Mouse (Mus musculus) intestine, embryonic 16.5 days (tissue): Measurements from ENCODE around the gene G3bp2. TPM values are rescaled to one million over a fixed set of nuclear protein-coding genes. Genes with fewer than 3 reads are reported as not detected.

Source experiments
- ATAC-seq: fragments of 200-750 bp; cut with Nextera tagmentation; 2 replicates; pipeline ENCODE4 v1.8.0; 2017; ENCODE audit warnings: moderate TSS enrichment, moderate library complexity
- H3K27ac ChIP-seq: fragments of 300-500 bp; sonication (generic); 2 replicates; pipeline ENCODE4 v1.5.1; 2014; ENCODE audit warnings: mild to moderate bottlenecking, low read length
- H3K27me3 ChIP-seq: fragments of 300-500 bp; sonication (generic); replicated peaks from 2 replicates; pipeline ENCODE4 v1.6.1; 2014; ENCODE audit warnings: low read length, control low read depth, mixed read lengths; ENCODE audit not compliant: control insufficient read depth, insufficient read depth
- H3K36me3 ChIP-seq: fragments of 300-500 bp; sonication (generic); 2 replicates; pipeline ENCODE4 v1.6.1; 2014; ENCODE audit warnings: low read length, control low read depth; ENCODE audit not compliant: control insufficient read depth, insufficient read depth
- H3K4me1 ChIP-seq: fragments of 300-500 bp; sonication (generic); 2 replicates; pipeline ENCODE4 v1.6.1; 2014; ENCODE audit warnings: low read length, control low read depth, mixed read lengths; ENCODE audit not compliant: control insufficient read depth, insufficient read depth
- H3K4me2 ChIP-seq: fragments of 300-500 bp; sonication (generic); 2 replicates; pipeline ENCODE4 v1.6.1; 2014; ENCODE audit warnings: low read depth, low read length, control low read depth
- H3K4me3 ChIP-seq: fragments of 300-500 bp; sonication (generic); 2 replicates; pipeline ENCODE4 v1.5.1; 2014; ENCODE audit warnings: mild to moderate bottlenecking, low read length
- H3K9ac ChIP-seq: fragments of 300-500 bp; sonication (generic); 2 replicates; pipeline ENCODE4 v1.6.1; 2014; ENCODE audit warnings: low read depth, low read length
- H3K9me3 ChIP-seq: fragments of 300-500 bp; sonication (generic); 2 replicates; pipeline ENCODE4 v1.6.1; 2016; ENCODE audit warnings: low read length, control low read depth; ENCODE audit not compliant: control insufficient read depth
- WGBS: fragments of 180-500 bp; shearing (Covaris S2); extraction: QIAGEN DNeasy Blood & Tissue Kit; methylation state at CpG from one replicate; pipeline ENCODE4 v1.1.7; 2014; 5-methylcytosine and 5-hydroxymethylcytosine counted together
- polyA plus RNA-seq: library from polyadenylated mRNA; unstranded; fragments of >200 nt; fragmentation: Nextera tagmentation; extraction: Ambion mirVana; gene quantifications from 2 replicates; pipeline ENCODE4 v1.2.1, GENCODE M21; 2015

The G3bp2 gene
- polyA plus RNA-seq, 1 experiment from 2014 or later = 167 TPM

DNA sequence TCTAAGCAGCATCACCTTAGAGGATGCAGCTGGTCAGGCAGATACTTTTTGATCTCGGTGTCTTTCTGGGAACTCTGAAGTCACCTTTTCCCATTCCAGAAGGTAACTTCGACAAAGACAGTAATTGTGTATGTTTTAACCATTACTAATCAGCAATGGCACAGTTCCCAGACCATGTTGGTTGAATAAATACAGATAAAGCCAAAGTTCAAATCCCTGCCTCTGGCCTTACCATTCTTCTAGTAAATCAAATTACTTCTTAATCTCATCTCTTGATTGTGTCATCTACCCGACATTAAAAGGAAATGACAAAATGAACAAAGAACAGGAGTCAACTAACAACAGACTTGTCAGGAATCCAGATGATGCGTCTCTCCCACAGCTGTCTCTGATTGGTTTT is 38.1 kb upstream of the G3bp2 start:
- WGBS = 66% methylated on average over 4 of the region's 4 CpGs
- no peak overlapping the region for H3K4me2 ChIP-seq
- no peaks in the 10 kb centered on the region for H3K9me3 ChIP-seq
- H3K36me3 ChIP-seq = no peaks in the 10 kb centered on the region
- H3K27me3 ChIP-seq = no peaks in the 10 kb centered on the region
- no peak for ATAC-seq
- H3K9ac ChIP-seq = no peak overlapping the region
- no peak overlapping the region for H3K4me3 ChIP-seq
- no peak overlapping the region for H3K27ac ChIP-seq
- H3K4me1 ChIP-seq = no peaks in the 10 kb centered on the region

DNA sequence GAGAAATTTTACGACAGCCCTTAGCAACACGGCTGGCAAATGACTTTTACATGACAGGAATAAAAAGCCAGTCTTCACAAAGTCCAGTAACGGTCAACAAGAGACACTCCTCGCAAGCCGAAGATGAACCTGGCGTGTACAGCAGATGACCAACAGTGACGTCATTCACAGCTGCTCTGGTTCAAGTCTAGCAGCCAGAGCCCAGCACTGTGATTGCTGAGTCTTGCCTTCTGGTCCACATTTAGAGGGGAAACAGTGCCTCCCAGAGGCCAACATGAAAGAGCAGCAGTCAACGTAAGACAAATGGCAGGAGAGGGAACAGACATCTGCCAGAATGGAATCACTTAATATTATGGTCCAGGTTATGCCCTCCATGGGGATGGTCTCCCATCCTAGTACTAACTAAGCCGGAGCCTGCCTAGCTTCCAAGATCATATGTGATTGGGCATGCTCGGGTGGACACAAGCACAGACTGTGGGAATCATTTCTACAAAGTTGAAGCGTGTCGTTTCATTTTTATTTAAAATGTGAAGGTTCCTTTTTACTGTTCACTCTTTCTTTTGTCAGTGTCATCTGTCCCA is 34.4 kb upstream of the G3bp2 start:
- Histone ChIP-seq H3K9ac (no peak overlapping the region), H3K4me1 (no peaks in the 10 kb centered on the region), H3K4me2 (no peak overlapping the region), H3K27ac (no peak overlapping the region), H3K4me3 (no peak overlapping the region), H3K27me3 (no peaks in the 10 kb centered on the region), H3K36me3 (no peaks in the 10 kb centered on the region), H3K9me3 (no peaks in the 10 kb centered on the region)
- 54% methylated on average over 12 of the region's 12 CpGs for WGBS
- peak; percentile 87 for ATAC-seq

DNA sequence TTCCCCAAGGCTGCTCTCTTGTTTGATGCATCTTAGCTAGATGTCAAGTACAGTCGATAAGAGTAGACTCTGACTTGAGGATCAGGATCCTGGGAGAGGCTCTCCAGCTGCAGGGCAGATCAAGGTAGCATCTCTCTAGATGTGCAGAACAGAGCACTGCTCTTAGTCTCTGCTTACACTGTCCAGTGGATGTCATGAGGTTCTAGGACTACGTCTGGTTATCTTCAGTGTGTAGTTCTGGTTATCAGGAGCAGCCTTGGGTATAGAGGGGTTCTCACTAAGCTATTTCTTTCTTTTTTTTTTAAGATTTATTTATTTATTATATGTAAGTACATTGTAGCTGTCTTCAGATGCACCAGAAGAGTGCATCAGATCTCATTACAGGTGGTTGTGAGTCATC is 31.4 kb upstream of the G3bp2 start:
- Histone ChIP-seq H3K9ac (no peak overlapping the region), H3K4me1 (0 out of 2 replicates have a peak, but pooled peaks cover 5% of the 10 kb centered on the region), H3K4me3 (no peak overlapping the region), H3K36me3 (no peaks in the 10 kb centered on the region), H3K27ac (no peak overlapping the region), H3K9me3 (no peaks in the 10 kb centered on the region), H3K27me3 (no peaks in the 10 kb centered on the region), H3K4me2 (no peak overlapping the region)
- no peak for ATAC-seq
- WGBS = 87% methylated on average over 2 of the region's 2 CpGs

DNA sequence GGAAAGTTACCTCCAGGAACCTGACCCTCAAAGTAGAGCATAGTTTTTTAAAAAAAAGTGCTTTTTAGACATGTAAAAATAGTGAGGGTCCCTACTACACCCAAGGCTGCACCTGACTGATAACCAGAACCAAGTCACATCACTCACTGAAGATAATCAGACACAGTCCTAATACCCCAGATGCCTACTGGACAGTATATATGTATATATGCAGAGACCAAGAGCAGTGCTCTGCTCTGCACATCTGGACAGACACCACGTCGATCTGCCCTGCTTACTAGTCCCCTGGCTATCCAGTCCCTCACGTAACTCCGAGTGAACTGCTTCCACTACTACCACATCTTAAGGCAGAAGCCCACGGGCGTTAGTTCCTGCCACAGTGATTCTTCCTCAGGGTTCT is 30.7 kb upstream of the G3bp2 start:
- WGBS = 83% methylated on average over 6 of the region's 6 CpGs
- H3K27me3 ChIP-seq = no peaks in the 10 kb centered on the region
- no peak overlapping the region for H3K4me3 ChIP-seq
- no peak overlapping the region for H3K9ac ChIP-seq
- H3K4me1 ChIP-seq = 0 out of 2 replicates have a peak, but pooled peaks cover 5% of the 10 kb centered on the region
- ATAC-seq = no peak
- H3K27ac ChIP-seq = no peak overlapping the region
- H3K36me3 ChIP-seq = no peaks in the 10 kb centered on the region
- no peak overlapping the region for H3K4me2 ChIP-seq
- H3K9me3 ChIP-seq = no peaks in the 10 kb centered on the region

DNA sequence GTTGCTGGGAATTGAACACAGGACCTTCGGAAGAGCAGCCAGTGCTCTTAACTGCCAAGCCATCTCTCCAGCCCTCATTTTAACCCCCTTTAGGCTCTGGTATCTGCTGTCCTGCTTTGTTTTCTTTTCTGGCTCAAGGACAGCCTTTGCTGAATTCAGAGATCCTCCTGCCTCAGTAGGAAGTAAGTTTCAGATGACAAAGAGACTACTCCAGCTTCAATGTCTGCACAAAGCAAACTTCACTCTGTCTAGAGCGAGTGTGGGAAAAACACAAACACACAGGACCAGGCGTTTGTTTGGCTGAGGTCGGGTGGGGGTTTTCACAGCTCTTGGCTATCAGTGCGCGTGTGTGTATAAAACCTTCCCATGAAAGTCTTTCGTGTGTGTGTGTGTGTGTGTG is 30.0 kb upstream of the G3bp2 start:
- Histone ChIP-seq H3K4me3 (no peak overlapping the region), H3K9ac (no peak overlapping the region), H3K27ac (no peak overlapping the region), H3K27me3 (no peaks in the 10 kb centered on the region), H3K4me2 (no peak overlapping the region), H3K4me1 (0 out of 2 replicates have a peak, but pooled peaks cover 5% of the 10 kb centered on the region), H3K36me3 (no peaks in the 10 kb centered on the region), H3K9me3 (no peaks in the 10 kb centered on the region)
- 85% methylated on average over 7 of the region's 7 CpGs for WGBS
- no peak for ATAC-seq

DNA sequence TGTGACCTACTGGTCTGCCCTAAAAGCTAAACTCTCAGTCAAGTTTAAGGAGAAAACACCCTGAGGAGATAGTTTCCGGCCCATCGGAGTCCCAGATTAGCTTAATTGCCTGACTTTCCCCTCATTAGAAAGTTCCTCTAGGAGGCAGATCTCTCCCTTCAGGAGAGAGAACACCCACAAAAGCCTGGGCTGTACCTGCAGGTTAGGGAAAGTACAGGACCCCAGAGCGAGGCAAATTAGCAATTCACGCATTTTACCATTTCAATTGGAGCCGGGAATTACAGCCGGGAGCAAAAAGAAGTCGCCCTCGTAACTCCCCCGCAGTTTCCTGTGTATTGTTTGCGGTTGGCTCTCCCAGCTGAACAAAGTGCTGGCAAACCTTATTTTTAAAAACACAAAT is 29.1 kb upstream of the G3bp2 start:
- Histone ChIP-seq H3K4me2 (peak overlapping the region; percentile 51), H3K9ac (peak overlapping the region; percentile 37; the same call in 1 of the 2 replicates), H3K27ac (no peak overlapping the region), H3K27me3 (no peaks in the 10 kb centered on the region), H3K36me3 (no peaks in the 10 kb centered on the region), H3K9me3 (no peaks in the 10 kb centered on the region), H3K4me3 (peak overlapping the region; percentile 31; the same call in 1 of the 2 replicates), H3K4me1 (0 out of 2 replicates have a peak, but pooled peaks cover 5% of the 10 kb centered on the region)
- no peak for ATAC-seq
- 8% methylated on average over 10 of the region's 10 CpGs for WGBS

DNA sequence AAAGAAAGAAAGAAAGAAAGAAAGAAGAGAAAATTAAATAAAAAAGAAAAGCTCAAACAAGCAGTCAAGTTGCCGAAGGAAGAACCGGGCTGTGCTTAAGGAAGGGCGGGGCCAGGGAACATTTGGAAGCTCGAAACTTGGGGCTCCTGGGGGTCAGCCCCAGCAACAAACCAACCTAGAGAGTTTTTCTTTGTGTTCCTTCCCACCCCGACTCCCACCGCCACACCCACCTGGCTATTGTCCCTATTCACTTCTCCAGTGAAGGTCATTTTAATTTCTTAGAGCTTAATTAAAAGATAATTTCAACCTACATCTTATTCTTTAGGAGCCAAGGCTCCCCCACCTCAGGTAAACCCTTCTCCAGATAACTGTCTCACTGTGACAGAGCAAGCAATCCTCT is 28.7 kb upstream of the G3bp2 start:
- H3K9ac ChIP-seq = no peak overlapping the region
- WGBS = 25% methylated on average over 6 of the region's 6 CpGs
- peak overlapping the region; percentile 51 for H3K4me2 ChIP-seq

DNA sequence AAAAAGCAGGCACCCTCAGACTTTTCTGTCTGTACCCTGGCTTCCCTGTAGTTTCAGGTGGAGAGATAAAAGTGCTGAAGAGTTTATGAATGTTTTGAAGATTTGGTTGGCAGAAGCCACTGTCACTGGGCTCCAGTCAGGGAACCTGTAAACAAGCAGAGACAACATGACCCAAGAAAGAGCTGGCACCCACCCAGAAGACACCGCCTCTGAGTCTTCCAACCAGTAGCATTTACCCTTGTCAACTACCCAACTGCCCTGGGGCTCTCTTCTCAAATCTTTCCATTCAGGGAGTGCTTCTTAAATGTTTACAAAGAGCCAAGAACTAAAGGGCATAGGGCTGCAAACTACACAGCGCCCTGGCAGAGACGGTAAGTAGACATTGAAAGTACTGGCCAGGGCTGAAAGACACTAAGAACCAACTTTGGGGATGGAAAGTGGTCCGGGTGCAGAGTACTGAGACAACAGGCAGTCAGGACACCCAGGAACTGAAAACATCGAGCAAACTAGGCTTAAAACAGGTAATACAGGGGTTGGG is 27.4 kb upstream of the G3bp2 start:
- H3K27ac ChIP-seq = no peak overlapping the region
- ATAC-seq = no peak
- H3K4me1 ChIP-seq = 0 out of 2 replicates have a peak, but pooled peaks cover 5% of the 10 kb centered on the region
- 91% methylated on average over 5 of the region's 5 CpGs for WGBS
- H3K27me3 ChIP-seq = no peaks in the 10 kb centered on the region
- no peak overlapping the region for H3K9ac ChIP-seq
- no peak overlapping the region for H3K4me2 ChIP-seq
- H3K36me3 ChIP-seq = no peaks in the 10 kb centered on the region
- no peak overlapping the region for H3K4me3 ChIP-seq
- H3K9me3 ChIP-seq = no peaks in the 10 kb centered on the region

More for the DNA sequence above, 28.7 kb upstream of the G3bp2 start:
- H3K4me1 ChIP-seq = 0 out of 2 replicates have a peak, but pooled peaks cover 5% of the 10 kb centered on the region
- no peaks in the 10 kb centered on the region for H3K36me3 ChIP-seq
- H3K27me3 ChIP-seq = no peaks in the 10 kb centered on the region
- ATAC-seq = no peak
- H3K9me3 ChIP-seq = no peaks in the 10 kb centered on the region
- H3K27ac ChIP-seq = no peak overlapping the region
- 0 out of 2 replicates have a peak overlapping the region, but pooled peaks have one; percentile 31 for H3K4me3 ChIP-seq

DNA sequence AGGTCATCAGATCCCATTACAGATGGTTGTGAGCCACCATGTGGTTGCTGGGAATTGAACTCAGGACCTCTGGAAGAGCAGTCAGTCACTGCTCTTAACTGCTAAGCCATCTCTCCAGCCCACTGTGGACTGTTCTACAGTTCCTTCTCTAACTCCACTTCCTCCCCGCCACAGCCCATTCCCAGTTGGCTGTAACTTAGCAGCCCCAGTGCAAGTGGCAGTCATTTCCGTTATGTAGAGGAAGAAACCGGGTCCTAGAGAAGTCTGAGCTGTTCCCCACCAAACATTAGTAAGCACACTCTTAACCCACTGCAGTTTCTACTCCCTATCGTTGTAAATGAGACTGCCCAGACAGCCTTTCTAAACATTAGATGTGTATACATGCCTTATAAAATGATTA is 23.8 kb upstream of the G3bp2 start:
- Histone ChIP-seq H3K9ac (no peak overlapping the region), H3K27ac (no peak overlapping the region), H3K9me3 (no peaks in the 10 kb centered on the region), H3K4me3 (no peak overlapping the region), H3K36me3 (no peaks in the 10 kb centered on the region), H3K4me2 (no peak overlapping the region), H3K27me3 (no peaks in the 10 kb centered on the region), H3K4me1 (0 out of 2 replicates have a peak, but pooled peaks cover 2% of the 10 kb centered on the region)
- no peak for ATAC-seq
- 83% methylated on average over 4 of the region's 4 CpGs for WGBS
